Mouse (Mus musculus) CH12.LX (cell line): Measurements from ENCODE around the gene Rundc3b.

ENCODE experiments used
- CHD1 ChIP-seq: IDR thresholded peaks from 2 replicates; pipeline ENCODE4 v1.6.1; 2012; ENCODE audit warnings: low read depth, low read length, improper control_type of control experiment, inconsistent platforms
- CHD2 ChIP-seq: IDR thresholded peaks from 2 replicates; pipeline ENCODE4 v1.6.1; 2011; ENCODE audit warnings: low read length, improper control_type of control experiment
- CTCF ChIP-seq, 2 experiments: IDR thresholded peaks in 1 of 2; conservative IDR thresholded peaks in 1 of 2; 2 replicates each; pipeline ENCODE4 v1.5.1; 2011 to 2012; ENCODE audit warnings: low read depth in 2 of 2, low read length in 2 of 2, improper control_type of control experiment in 1 of 2, inconsistent platforms in 1 of 2, mild to moderate bottlenecking in 1 of 2, moderate library complexity in 1 of 2
- E2F4 ChIP-seq: IDR thresholded peaks from 2 replicates; pipeline ENCODE4 v1.6.1; 2011; ENCODE audit warnings: low read depth, low read length, improper control_type of control experiment; ENCODE audit not compliant: insufficient replicate concordance
- ETS1 ChIP-seq: conservative IDR thresholded peaks from 2 replicates; pipeline ENCODE4 v1.6.1; 2012; ENCODE audit warnings: low read depth, mild to moderate bottlenecking, inconsistent platforms, low read length, improper control_type of control experiment, moderate library complexity
- IRF4 ChIP-seq: IDR thresholded peaks from 2 replicates; pipeline ENCODE4 v1.6.1; 2014; ENCODE audit warnings: low read depth, mild to moderate bottlenecking, inconsistent platforms, low read length, improper control_type of control experiment
- JUN ChIP-seq: IDR thresholded peaks from 2 replicates; pipeline ENCODE4 v1.6.1; 2011; ENCODE audit warnings: low read depth, mild to moderate bottlenecking, low read length, improper control_type of control experiment, moderate library complexity; ENCODE audit not compliant: insufficient read depth
- MAFK ChIP-seq: IDR thresholded peaks from 2 replicates; pipeline ENCODE4 v1.6.1; 2011; ENCODE audit warnings: low read length, improper control_type of control experiment; ENCODE audit not compliant: insufficient replicate concordance
- POLR2A ChIP-seq: IDR thresholded peaks from 2 replicates; pipeline ENCODE4 v1.6.1; 2011; ENCODE audit warnings: low read depth, mild to moderate bottlenecking, improper control_type of control experiment, low read length
- USF1 ChIP-seq: IDR thresholded peaks from 2 replicates; pipeline ENCODE4 v1.6.1; 2014; ENCODE audit warnings: low read depth, mild to moderate bottlenecking, inconsistent platforms, low read length, improper control_type of control experiment
- ZC3H11A ChIP-seq: IDR thresholded peaks from 2 replicates; pipeline ENCODE4 v1.6.1; 2012; ENCODE audit warnings: low read depth, mild to moderate bottlenecking, inconsistent platforms, low read length, improper control_type of control experiment

DNA sequence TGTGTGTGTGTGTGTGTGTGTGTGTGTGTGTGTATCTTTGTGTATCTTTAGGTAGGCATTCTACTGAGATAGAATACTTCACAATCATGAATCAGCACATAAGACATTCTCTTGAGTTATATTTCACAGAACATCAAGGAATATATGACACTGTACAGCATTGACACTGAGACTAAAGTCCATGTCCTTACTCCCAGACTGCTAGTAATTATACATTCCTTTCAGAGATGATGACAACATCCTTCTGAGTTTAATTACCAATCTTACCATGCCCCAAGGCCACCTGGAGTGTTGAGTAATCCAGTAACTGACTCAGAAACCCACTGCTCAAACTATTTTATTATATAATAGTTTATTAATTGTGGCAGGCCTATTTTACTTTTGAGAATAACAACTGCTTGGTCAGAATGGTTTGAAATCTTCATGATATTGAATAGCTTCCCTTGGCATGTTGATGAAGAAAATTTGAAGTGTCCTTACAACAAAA, 11.8 kb upstream of the Rundc3b start:
- no peak for TF ChIP-seq E2F4
- no peak for TF ChIP-seq CHD2
- TF ChIP-seq MAFK = no peak
- TF ChIP-seq CTCF (conservative IDR thresholded peaks at IDR 0.05 in 1 of 2, IDR thresholded peaks at IDR 0.05 in 1 of 2; ENCODE audit: low read depth in 2 of 2, low read length in 2 of 2) = no peak
- no peak for TF ChIP-seq ZC3H11A
- no peak for TF ChIP-seq ETS1
- TF ChIP-seq IRF4 = no peak
- TF ChIP-seq CHD1 = no peak
- no peak for TF ChIP-seq USF1
- no peak for TF ChIP-seq JUN
- TF ChIP-seq POLR2A = no peak
